Mouse (Mus musculus): Measurements from ENCODE around the gene Taf6. TPM values are rescaled to one million over a fixed set of nuclear protein-coding genes. Genes with fewer than 3 reads are reported as not detected.
A peak's percentile ranks its signal among the peaks of the same experiment; 100 is the strongest.
"Not testable (repeated sequence)": the region's sequence is repeated elsewhere in the genome, so short reads cannot be mapped to it uniquely, and the experiment has no call there.

The Taf6 gene
- polyA plus RNA-seq, 1 experiment from 2014 or later = 71.7 TPM

DNA sequence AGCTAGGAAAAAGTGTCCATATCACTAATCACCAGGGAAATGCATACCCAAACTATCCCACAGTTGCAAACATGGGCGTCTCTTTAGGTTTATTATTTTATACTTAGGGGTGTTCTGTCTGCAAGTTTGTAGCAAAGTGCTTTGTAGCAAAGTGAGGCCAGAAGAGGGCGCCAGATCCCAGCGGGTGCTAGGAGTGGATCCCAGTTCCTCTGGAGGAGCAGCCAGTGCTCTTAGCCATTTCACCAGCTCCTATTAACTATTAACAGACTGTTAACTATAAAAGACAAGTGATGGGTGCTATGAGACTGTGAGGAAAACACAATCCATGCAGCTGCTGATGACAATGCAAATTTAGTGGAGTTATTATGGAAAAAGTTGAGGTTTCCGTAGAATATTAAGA is 34.9 kb upstream of the Taf6 start:
- H3K27ac ChIP-seq (ENCODE audit: low read depth, low read length) = no peak overlapping the region
- ATAC-seq (ENCODE audit: low read depth) = no peak
- no peaks in the 10 kb centered on the region for H3K9me3 ChIP-seq (ENCODE audit: control insufficient read depth, low read length)
- WGBS = 26% methylated on average over 4 of the region's 4 CpGs
- no peak overlapping the region for H3K4me2 ChIP-seq (ENCODE audit: low read depth, low read length)
- H3K4me1 ChIP-seq (ENCODE audit: control insufficient read depth, insufficient read depth, low read length) = no peaks in the 10 kb centered on the region
- H3K9ac ChIP-seq (replicated peaks; ENCODE audit: low read depth, low read length) = no peak overlapping the region
- no peaks in the 10 kb centered on the region for H3K27me3 ChIP-seq (ENCODE audit: control insufficient read depth, insufficient read depth, low read length)
- H3K4me3 ChIP-seq (ENCODE audit: low read depth, low read length) = no peak overlapping the region
- H3K36me3 ChIP-seq (ENCODE audit: control insufficient read depth, insufficient read depth, low read length) = no peaks in the 10 kb centered on the region

GRCm38 (mm10) chr5:138219864-138220263 is 32.6 kb upstream of the Taf6 start:
- no peaks in the 10 kb centered on the region for H3K4me1 ChIP-seq (ENCODE audit: control insufficient read depth, insufficient read depth, low read length)
- no peaks in the 10 kb centered on the region for H3K27me3 ChIP-seq (ENCODE audit: control insufficient read depth, insufficient read depth, low read length)
- H3K9me3 ChIP-seq (ENCODE audit: control insufficient read depth, low read length) = no peaks in the 10 kb centered on the region
- ATAC-seq (ENCODE audit: low read depth) = no peak
- H3K36me3 ChIP-seq (ENCODE audit: control insufficient read depth, insufficient read depth, low read length) = no peaks in the 10 kb centered on the region
- H3K4me2 ChIP-seq (ENCODE audit: low read depth, low read length) = no peak overlapping the region
- no peak overlapping the region for H3K27ac ChIP-seq (ENCODE audit: low read depth, low read length)
- no peak overlapping the region for H3K9ac ChIP-seq (replicated peaks; ENCODE audit: low read depth, low read length)
- no peak overlapping the region for H3K4me3 ChIP-seq (ENCODE audit: low read depth, low read length)
- 68% methylated on average over 2 of the region's 2 CpGs for WGBS

GRCm38 (mm10) chr5:138216632-138217031 is 29.4 kb upstream of the Taf6 start:
- not testable (repeated sequence) for H3K4me1 ChIP-seq (ENCODE audit: control insufficient read depth, insufficient read depth, low read length); H3K9me3 ChIP-seq (ENCODE audit: control insufficient read depth, low read length); ATAC-seq (ENCODE audit: low read depth); H3K27me3 ChIP-seq (ENCODE audit: control insufficient read depth, insufficient read depth, low read length); H3K4me3 ChIP-seq (ENCODE audit: low read depth, low read length); H3K4me2 ChIP-seq (ENCODE audit: low read depth, low read length); H3K36me3 ChIP-seq (ENCODE audit: control insufficient read depth, insufficient read depth, low read length); H3K27ac ChIP-seq (ENCODE audit: low read depth, low read length); H3K9ac ChIP-seq (replicated peaks; ENCODE audit: low read depth, low read length)
- 97% methylated on average over 13 of the region's 13 CpGs for WGBS

GRCm38 (mm10) chr5:138207873-138208272 is 20.6 kb upstream of the Taf6 start:
- H3K36me3 ChIP-seq (ENCODE audit: control insufficient read depth, insufficient read depth, low read length) = no peaks in the 10 kb centered on the region
- no peak overlapping the region for H3K27ac ChIP-seq (ENCODE audit: low read depth, low read length)
- H3K27me3 ChIP-seq (ENCODE audit: control insufficient read depth, insufficient read depth, low read length) = no peaks in the 10 kb centered on the region
- H3K4me3 ChIP-seq (ENCODE audit: low read depth, low read length) = no peak overlapping the region
- 87% methylated on average over 4 of the region's 4 CpGs for WGBS
- no peaks in the 10 kb centered on the region for H3K9me3 ChIP-seq (ENCODE audit: control insufficient read depth, low read length)
- no peak overlapping the region for H3K4me2 ChIP-seq (ENCODE audit: low read depth, low read length)
- no peak overlapping the region for H3K9ac ChIP-seq (replicated peaks; ENCODE audit: low read depth, low read length)
- no peaks in the 10 kb centered on the region for H3K4me1 ChIP-seq (ENCODE audit: control insufficient read depth, insufficient read depth, low read length)
- ATAC-seq (ENCODE audit: low read depth) = no peak

DNA sequence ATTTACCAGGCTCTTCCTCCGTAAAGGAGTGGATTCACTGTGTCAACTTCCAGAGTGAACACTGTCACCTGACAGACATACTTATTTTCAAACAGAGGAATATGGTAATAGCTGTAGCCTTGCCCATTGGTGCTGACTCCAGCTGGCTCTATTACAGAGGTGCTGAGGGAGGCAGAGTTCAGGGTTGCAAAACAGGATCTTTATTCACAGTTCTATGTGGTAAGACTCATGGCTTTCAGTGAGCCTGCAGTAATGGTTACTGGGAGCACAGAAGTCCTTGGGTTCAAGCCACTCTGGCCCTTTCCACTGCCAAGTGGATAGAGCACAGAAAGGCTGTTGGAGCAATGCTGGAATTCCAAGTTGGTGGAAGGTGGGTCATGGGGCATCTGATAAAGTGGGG is 20.0 kb upstream of the Taf6 start:
- no peak overlapping the region for H3K4me3 ChIP-seq (ENCODE audit: low read depth, low read length)
- no peak overlapping the region for H3K4me2 ChIP-seq (ENCODE audit: low read depth, low read length)
- no peak for ATAC-seq (ENCODE audit: low read depth)
- no peak overlapping the region for H3K27ac ChIP-seq (ENCODE audit: low read depth, low read length)
- H3K36me3 ChIP-seq (ENCODE audit: control insufficient read depth, insufficient read depth, low read length) = no peaks in the 10 kb centered on the region
- no peak overlapping the region for H3K9ac ChIP-seq (replicated peaks; ENCODE audit: low read depth, low read length)
- H3K9me3 ChIP-seq (ENCODE audit: control insufficient read depth, low read length) = no peaks in the 10 kb centered on the region
- no peaks in the 10 kb centered on the region for H3K4me1 ChIP-seq (ENCODE audit: control insufficient read depth, insufficient read depth, low read length)
- no peaks in the 10 kb centered on the region for H3K27me3 ChIP-seq (ENCODE audit: control insufficient read depth, insufficient read depth, low read length)
- WGBS = 79% methylated on average over 1 of the region's 1 CpGs

DNA sequence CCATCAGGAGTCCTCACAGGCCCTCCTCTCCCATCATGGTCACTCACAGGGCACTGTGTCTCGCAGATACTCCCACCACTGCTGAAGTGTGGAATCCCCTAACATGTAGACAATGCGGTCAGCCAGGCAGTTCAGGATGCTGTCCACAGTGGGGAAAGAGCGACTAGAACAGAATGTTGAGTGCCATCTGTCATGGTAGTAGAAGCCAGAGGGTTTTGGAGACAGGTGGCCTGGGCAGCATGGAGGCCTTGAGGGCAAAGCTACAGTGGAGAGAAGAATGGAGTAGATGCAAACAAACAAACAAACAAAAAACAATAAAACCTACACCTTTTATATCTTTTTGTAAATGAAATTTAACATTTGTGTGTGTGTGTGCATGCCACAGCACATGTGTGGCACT is 14.8 kb upstream of the Taf6 start:
- no peak for ATAC-seq (ENCODE audit: low read depth)
- H3K27ac ChIP-seq (ENCODE audit: low read depth, low read length) = no peak overlapping the region

GRCm38 (mm10) chr5:138199576-138199975 is 12.3 kb upstream of the Taf6 start:
- no peaks in the 10 kb centered on the region for H3K9me3 ChIP-seq (ENCODE audit: control insufficient read depth, low read length)
- H3K4me3 ChIP-seq (ENCODE audit: low read depth, low read length) = no peak overlapping the region
- no peak for ATAC-seq (ENCODE audit: low read depth)
- WGBS = 11% methylated on average over 1 of the region's 1 CpGs
- H3K4me2 ChIP-seq (ENCODE audit: low read depth, low read length) = no peak overlapping the region
- H3K4me1 ChIP-seq (ENCODE audit: control insufficient read depth, insufficient read depth, low read length) = peaks cover 7% of the 10 kb centered on the region; the same call in 1 of the 2 replicates
- H3K27me3 ChIP-seq (ENCODE audit: control insufficient read depth, insufficient read depth, low read length) = no peaks in the 10 kb centered on the region
- no peak overlapping the region for H3K9ac ChIP-seq (replicated peaks; ENCODE audit: low read depth, low read length)
- H3K36me3 ChIP-seq (ENCODE audit: control insufficient read depth, insufficient read depth, low read length) = no peaks in the 10 kb centered on the region
- no peak overlapping the region for H3K27ac ChIP-seq (ENCODE audit: low read depth, low read length)

More for the DNA sequence above, 14.8 kb upstream of the Taf6 start:
- Histone ChIP-seq H3K4me2 (ENCODE audit: low read depth, low read length) (no peak overlapping the region), H3K4me3 (ENCODE audit: low read depth, low read length) (no peak overlapping the region), H3K9ac (replicated peaks; ENCODE audit: low read depth, low read length) (no peak overlapping the region), H3K4me1 (ENCODE audit: control insufficient read depth, insufficient read depth, low read length) (no peaks in the 10 kb centered on the region), H3K27me3 (ENCODE audit: control insufficient read depth, insufficient read depth, low read length) (no peaks in the 10 kb centered on the region), H3K9me3 (ENCODE audit: control insufficient read depth, low read length) (no peaks in the 10 kb centered on the region), H3K36me3 (ENCODE audit: control insufficient read depth, insufficient read depth, low read length) (no peaks in the 10 kb centered on the region)
- WGBS = 86% methylated on average over 3 of the region's 3 CpGs

- Histone ChIP-seq H3K9me3 (ENCODE audit: control insufficient read depth, low read length) (no peaks in the 10 kb centered on the region), H3K36me3 (ENCODE audit: control insufficient read depth, insufficient read depth, low read length) (no peaks in the 10 kb centered on the region; the same call in 1 of the 2 replicates), H3K27ac (ENCODE audit: low read depth, low read length) (no peak overlapping the region), H3K4me3 (ENCODE audit: low read depth, low read length) (peak overlapping the region; percentile 76), H3K27me3 (ENCODE audit: control insufficient read depth, insufficient read depth, low read length) (no peaks in the 10 kb centered on the region), H3K9ac (replicated peaks; ENCODE audit: low read depth, low read length) (peak overlapping the region; percentile 84; the same call in 1 of the 2 replicates), H3K4me2 (ENCODE audit: low read depth, low read length) (peak overlapping the region; percentile 96), H3K4me1 (ENCODE audit: control insufficient read depth, insufficient read depth, low read length) (peaks cover 7% of the 10 kb centered on the region; the same call in 1 of the 2 replicates)
- no peak for ATAC-seq (ENCODE audit: low read depth)
- WGBS = 73% methylated on average over 7 of the region's 7 CpGs
Measured at GRCm38 (mm10) chr5:138195463-138195862, 8.2 kb upstream of the Taf6 start.

GRCm38 (mm10) chr5:138194755-138195345 is 7.6 kb upstream of the Taf6 start:
- Histone ChIP-seq H3K27me3 (ENCODE audit: control insufficient read depth, insufficient read depth, low read length) (no peaks in the 10 kb centered on the region), H3K4me3 (ENCODE audit: low read depth, low read length) (peak overlapping the region; percentile 76), H3K36me3 (ENCODE audit: control insufficient read depth, insufficient read depth, low read length) (no peaks in the 10 kb centered on the region; the same call in 1 of the 2 replicates), H3K9me3 (ENCODE audit: control insufficient read depth, low read length) (no peaks in the 10 kb centered on the region), H3K4me1 (ENCODE audit: control insufficient read depth, insufficient read depth, low read length) (peaks cover 7% of the 10 kb centered on the region; the same call in 1 of the 2 replicates), H3K9ac (replicated peaks; ENCODE audit: low read depth, low read length) (peak overlapping the region; percentile 84), H3K4me2 (ENCODE audit: low read depth, low read length) (peak overlapping the region; percentile 96), H3K27ac (ENCODE audit: low read depth, low read length) (peak overlapping the region; percentile 90)
- WGBS = 1% methylated on average over 29 of the region's 29 CpGs
- peak; percentile 74 for ATAC-seq (ENCODE audit: low read depth)
